Mouse (Mus musculus) heart, embryonic 13.5 days (tissue): Measurements from ENCODE around the gene Ssr4. TPM values are rescaled to one million over a fixed set of nuclear protein-coding genes. Genes with fewer than 3 reads are reported as not detected.

Source experiments
- ATAC-seq: fragments of 200-750 bp; cut with Nextera tagmentation; 2 replicates; pipeline ENCODE4 v1.8.0; 2017; ENCODE audit warnings: moderate TSS enrichment; ENCODE audit not compliant: insufficient number of reproducible peaks, low FRiP score, low TSS enrichment; ENCODE audit errors: extremely low read depth
- H3K27ac ChIP-seq: fragments of 300-500 bp; sonication (generic); replicated peaks from 2 replicates; pipeline ENCODE4 v1.5.1; 2015; ENCODE audit warnings: moderate library complexity, mild to moderate bottlenecking, inconsistent platforms
- H3K27me3 ChIP-seq: fragments of 300-500 bp; sonication (generic); replicated peaks from 2 replicates; pipeline ENCODE4 v1.6.1; 2015; ENCODE audit warnings: mild to moderate bottlenecking, inconsistent platforms
- H3K36me3 ChIP-seq: fragments of 300-500 bp; sonication (generic); 2 replicates; pipeline ENCODE4 v1.6.1; 2015; ENCODE audit warnings: mild to moderate bottlenecking, inconsistent platforms
- H3K4me1 ChIP-seq: fragments of 300-500 bp; sonication (generic); 2 replicates; pipeline ENCODE4 v1.6.1; 2015; ENCODE audit warnings: inconsistent platforms
- H3K4me2 ChIP-seq: fragments of 300-500 bp; sonication (generic); 2 replicates; pipeline ENCODE4 v1.6.1; 2015; ENCODE audit warnings: inconsistent platforms, mild to moderate bottlenecking, moderate library complexity
- H3K4me3 ChIP-seq: fragments of 300-500 bp; sonication (generic); 2 replicates; pipeline ENCODE4 v1.5.1; 2015; ENCODE audit warnings: moderate library complexity, mild to moderate bottlenecking, inconsistent platforms
- H3K9ac ChIP-seq: fragments of 300-500 bp; sonication (generic); 2 replicates; pipeline ENCODE4 v1.6.1; 2015; ENCODE audit warnings: inconsistent platforms, mild to moderate bottlenecking, moderate library complexity
- H3K9me3 ChIP-seq: fragments of 300-500 bp; sonication (generic); 2 replicates; pipeline ENCODE4 v1.6.1; 2016; ENCODE audit warnings: inconsistent platforms
- WGBS: fragments of 180-500 bp; shearing (Covaris S2); methylation state at CpG from one replicate; pipeline ENCODE4 v1.1.7; 2015; ENCODE audit warnings: mixed read lengths; 5-methylcytosine and 5-hydroxymethylcytosine counted together
- polyA plus RNA-seq: library from polyadenylated mRNA; unstranded; fragments of >200 nt; fragmentation: Nextera tagmentation; extraction: Ambion mirVana; gene quantifications from 2 replicates; pipeline ENCODE4 v1.2.1, GENCODE M21; 2015

Gene Ssr4
- polyA plus RNA-seq, 1 experiment from 2014 or later, result 151 TPM

DNA sequence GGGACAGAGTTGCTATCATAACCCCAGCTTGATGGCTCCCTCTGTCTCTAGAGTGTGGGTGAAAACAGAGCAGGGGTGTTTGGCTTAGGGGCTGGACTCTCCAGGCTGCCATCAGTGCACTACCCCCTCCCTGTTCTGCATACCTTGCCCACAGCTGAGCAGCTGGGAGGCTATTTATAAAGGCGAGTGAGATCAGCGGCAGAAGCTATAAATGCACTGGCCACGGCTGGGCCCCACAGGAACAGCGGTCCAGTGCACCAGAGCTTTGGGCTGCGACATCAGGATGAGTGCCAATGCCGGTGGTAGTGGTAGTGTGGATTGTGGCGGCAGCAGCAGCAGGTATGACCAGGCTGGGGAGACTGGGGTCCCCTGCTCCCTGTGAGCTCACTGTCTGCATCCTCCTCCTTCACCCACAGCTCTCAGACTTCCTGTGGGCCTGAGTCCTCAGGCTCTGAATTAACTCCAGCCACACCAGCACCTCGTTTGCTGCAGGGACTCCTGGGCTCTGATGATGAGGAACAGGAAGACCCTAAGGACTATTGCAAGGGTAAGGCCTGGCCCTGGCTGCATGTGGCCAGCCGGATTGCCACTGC, 12.6 kb upstream of the Ssr4 start, which contains the start of gene Srpk3:
Srpk3 (plus strand) TSS at position 238 of the 593 bp plus-strand sequence.
- Histone ChIP-seq H3K4me3 (peak within 1 kb of the TSS; percentile 47), H3K4me2 (peak within 1 kb of the TSS; percentile 65), H3K4me1 (peaks cover 17% of the 10 kb centered on the region; the same call in 1 of the 2 replicates), H3K9me3 (no peaks in the 10 kb centered on the region), H3K36me3 (peaks cover 35% of the 10 kb centered on the region), H3K27me3 (0 out of 2 replicates have a peak, but pooled peaks cover 5% of the 10 kb centered on the region), H3K27ac (peak within 1 kb of the TSS; percentile 95), H3K9ac (peak within 1 kb of the TSS; percentile 80)
- WGBS, result 44% methylated on average over 9 of the region's 9 CpGs
- peak; percentile 51 for ATAC-seq

DNA sequence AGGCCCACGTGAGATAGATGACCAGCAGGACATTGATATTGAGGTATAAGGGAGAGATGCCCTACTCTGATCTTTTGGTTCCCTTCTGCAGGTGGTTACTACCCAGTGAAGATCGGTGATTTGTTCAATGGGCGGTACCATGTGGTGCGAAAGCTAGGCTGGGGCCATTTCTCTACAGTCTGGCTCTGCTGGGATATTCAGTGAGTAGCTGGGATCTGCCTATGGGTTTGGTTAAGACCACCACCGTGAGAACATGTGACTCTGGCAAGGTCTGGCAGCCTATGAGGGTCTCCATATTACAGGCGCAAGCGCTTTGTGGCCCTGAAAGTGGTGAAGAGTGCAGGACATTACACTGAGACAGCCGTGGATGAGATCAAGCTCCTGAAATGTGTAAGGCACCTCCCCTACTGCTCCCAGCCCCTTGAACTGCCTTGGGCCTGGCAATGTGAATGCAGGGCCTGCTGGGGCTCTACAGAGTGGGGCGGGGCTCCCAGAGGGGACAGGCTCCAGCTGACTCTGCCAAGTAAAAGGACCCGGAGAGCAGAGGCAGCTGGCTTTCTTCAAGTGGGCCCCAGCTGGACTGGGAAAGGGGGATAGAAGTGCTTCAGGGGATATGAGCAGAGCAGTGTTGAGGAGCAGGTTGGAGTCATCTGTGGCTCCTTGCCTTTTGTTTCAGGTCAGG, 11.9 kb upstream of the Ssr4 start:
- peaks cover 17% of the 10 kb centered on the region; the same call in 1 of the 2 replicates for H3K4me1 ChIP-seq
- H3K9ac ChIP-seq, result peak overlapping the region; percentile 80
- 51% methylated on average over 10 of the region's 10 CpGs for WGBS
- peak overlapping the region; percentile 95 for H3K27ac ChIP-seq
- peaks cover 42% of the 10 kb centered on the region for H3K36me3 ChIP-seq
- 0 out of 2 replicates have a peak, but pooled peaks cover 5% of the 10 kb centered on the region for H3K27me3 ChIP-seq
- H3K9me3 ChIP-seq, result no peaks in the 10 kb centered on the region
- peak overlapping the region; percentile 47 for H3K4me3 ChIP-seq
- ATAC-seq, result peak; percentile 20; the same call in 1 of the 2 replicates
- H3K4me2 ChIP-seq, result peak overlapping the region; percentile 65

DNA sequence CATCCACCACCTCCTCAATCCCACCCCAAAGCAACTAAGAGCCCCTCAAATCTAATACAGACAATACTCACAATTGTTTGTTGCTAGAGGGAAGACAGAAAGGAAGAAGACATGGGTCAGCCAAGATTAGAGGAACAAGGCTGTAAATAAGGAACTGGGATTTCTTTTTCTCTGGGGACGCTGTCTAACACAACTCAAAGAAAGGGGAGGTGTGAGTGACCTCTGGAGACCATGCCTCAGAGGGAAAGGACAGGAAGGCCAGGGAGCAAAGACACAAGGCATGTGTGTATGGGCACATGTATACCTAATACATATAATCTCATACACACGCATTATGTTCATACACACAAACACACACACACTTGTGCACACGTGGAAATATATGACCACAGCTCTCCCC, 4.6 kb upstream of the Ssr4 start:
- Histone ChIP-seq H3K4me3 (no peak overlapping the region), H3K27me3 (no peaks in the 10 kb centered on the region; the same call in 1 of the 2 replicates), H3K9me3 (no peaks in the 10 kb centered on the region), H3K4me2 (no peak overlapping the region), H3K36me3 (peaks cover 57% of the 10 kb centered on the region), H3K9ac (no peak overlapping the region), H3K4me1 (peaks cover 13% of the 10 kb centered on the region), H3K27ac (no peak overlapping the region)
- ATAC-seq, result no peak
- 90% methylated on average over 3 of the region's 3 CpGs for WGBS

- peak overlapping the region; percentile 78 for H3K4me2 ChIP-seq
- H3K27me3 ChIP-seq, result no peaks in the 10 kb centered on the region; the same call in 1 of the 2 replicates
- peak overlapping the region; percentile 71 for H3K4me3 ChIP-seq
- H3K9ac ChIP-seq, result peak overlapping the region; percentile 85
- peaks cover 42% of the 10 kb centered on the region for H3K36me3 ChIP-seq
- ATAC-seq, result no peak
- H3K27ac ChIP-seq, result peak overlapping the region; percentile 91
- H3K9me3 ChIP-seq, result no peaks in the 10 kb centered on the region
- H3K4me1 ChIP-seq, result peaks cover 22% of the 10 kb centered on the region
Measured at GRCm38 (mm10) chrX:73785666-73786065, 1.2 kb upstream of the Ssr4 start.

- 5% methylated on average over 22 of the region's 22 CpGs for WGBS
Measured at GRCm38 (mm10) chrX:73787225-73787558, 364 bp downstream of the Ssr4 start.

GRCm38 (mm10) chrX:73788501-73788900, 1.7 kb downstream of the Ssr4 start:
- WGBS, result 90% methylated on average over 1 of the region's 1 CpGs
- Histone ChIP-seq H3K27ac (no peak overlapping the region), H3K4me3 (peak overlapping the region; percentile 71), H3K4me1 (peaks cover 22% of the 10 kb centered on the region), H3K27me3 (no peaks in the 10 kb centered on the region; the same call in 1 of the 2 replicates), H3K4me2 (peak overlapping the region; percentile 78), H3K9me3 (no peaks in the 10 kb centered on the region), H3K36me3 (peaks cover 28% of the 10 kb centered on the region), H3K9ac (peak overlapping the region; percentile 88)
- ATAC-seq, result no peak

More at GRCm38 (mm10) chrX:73787225-73787558, 364 bp downstream of the Ssr4 start:
- Histone ChIP-seq H3K4me3 (peak overlapping the region; percentile 71), H3K4me2 (peak overlapping the region; percentile 78), H3K27ac (peak overlapping the region; percentile 91), H3K9ac (peak overlapping the region; percentile 88), H3K27me3 (no peaks in the 10 kb centered on the region; the same call in 1 of the 2 replicates), H3K36me3 (peaks cover 35% of the 10 kb centered on the region), H3K9me3 (no peaks in the 10 kb centered on the region), H3K4me1 (peaks cover 22% of the 10 kb centered on the region)
- no peak for ATAC-seq

DNA sequence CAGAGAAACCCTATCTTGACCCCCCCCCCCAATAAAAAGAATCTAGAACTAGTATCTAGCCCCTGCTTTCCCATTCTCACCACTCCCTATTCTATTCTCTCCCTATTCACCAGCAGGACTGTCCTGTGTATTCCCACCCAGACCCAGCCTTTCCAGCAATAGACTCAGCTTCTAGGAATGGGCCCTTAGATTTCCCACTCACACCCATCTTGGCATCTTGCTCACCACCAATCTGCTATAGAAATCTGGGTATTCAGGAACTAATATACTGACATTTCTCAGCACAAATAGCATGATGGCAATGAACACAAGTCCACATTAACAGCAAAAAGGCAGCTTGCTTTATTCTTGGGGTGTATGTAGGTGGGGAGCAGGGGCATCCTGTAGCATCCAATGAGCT, 6.2 kb downstream of the Ssr4 start:
- H3K9me3 ChIP-seq, result no peaks in the 10 kb centered on the region
- H3K9ac ChIP-seq, result no peak overlapping the region
- H3K4me2 ChIP-seq, result no peak overlapping the region
- no peak overlapping the region for H3K4me3 ChIP-seq
- no peak for ATAC-seq
- H3K27ac ChIP-seq, result no peak overlapping the region
- no peaks in the 10 kb centered on the region for H3K27me3 ChIP-seq
- H3K4me1 ChIP-seq, result peaks cover 7% of the 10 kb centered on the region
- peaks cover 28% of the 10 kb centered on the region for H3K36me3 ChIP-seq

DNA sequence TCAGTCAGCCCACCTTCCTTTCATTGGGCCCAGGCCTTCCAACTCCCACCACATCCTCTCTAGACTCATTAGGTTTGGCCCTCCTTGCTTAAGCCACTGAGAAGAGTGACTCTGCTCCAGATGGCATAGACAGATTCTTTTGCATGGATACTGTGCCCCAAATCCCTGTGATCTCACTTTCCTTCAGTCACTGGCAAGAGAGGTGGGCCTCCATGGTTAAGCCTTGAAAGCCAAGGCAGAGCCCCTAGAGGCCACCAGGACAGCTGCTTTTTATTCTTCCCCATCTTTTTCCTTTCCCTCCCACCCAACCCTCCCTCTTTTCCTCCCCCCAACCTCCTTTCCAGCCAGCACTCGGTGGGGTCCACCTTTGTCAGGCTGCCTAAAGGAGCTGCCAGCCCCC, 6.7 kb downstream of the Ssr4 start:
- Histone ChIP-seq H3K4me3 (no peak overlapping the region), H3K27ac (no peak overlapping the region), H3K4me2 (no peak overlapping the region), H3K9ac (no peak overlapping the region), H3K9me3 (no peaks in the 10 kb centered on the region), H3K4me1 (peaks cover 2% of the 10 kb centered on the region), H3K27me3 (no peaks in the 10 kb centered on the region), H3K36me3 (peaks cover 28% of the 10 kb centered on the region)
- WGBS, result 67% methylated on average over 1 of the region's 1 CpGs
- ATAC-seq, result no peak

- Histone ChIP-seq H3K4me1 (no peaks in the 10 kb centered on the region), H3K36me3 (no peaks in the 10 kb centered on the region), H3K4me2 (no peak overlapping the region), H3K27ac (no peak overlapping the region), H3K27me3 (peaks cover 10% of the 10 kb centered on the region; the same call in 1 of the 2 replicates), H3K9ac (no peak overlapping the region), H3K9me3 (no peaks in the 10 kb centered on the region), H3K4me3 (no peak overlapping the region)
- 78% methylated on average over 2 of the region's 2 CpGs for WGBS
- ATAC-seq, result no peak
Measured at GRCm38 (mm10) chrX:73797511-73797910, 10.7 kb downstream of the Ssr4 start.

GRCm38 (mm10) chrX:73798502-73798901, 11.7 kb downstream of the Ssr4 start:
- Histone ChIP-seq H3K36me3 (no peaks in the 10 kb centered on the region), H3K9me3 (no peaks in the 10 kb centered on the region), H3K9ac (no peak overlapping the region), H3K4me1 (no peaks in the 10 kb centered on the region), H3K27me3 (peaks cover 10% of the 10 kb centered on the region; the same call in 1 of the 2 replicates), H3K4me2 (no peak overlapping the region), H3K27ac (no peak overlapping the region), H3K4me3 (no peak overlapping the region)
- no peak; the same call in 1 of the 2 replicates for ATAC-seq
- 27% methylated on average over 6 of the region's 9 CpGs for WGBS

- Histone ChIP-seq H3K9me3 (no peaks in the 10 kb centered on the region), H3K4me3 (no peak overlapping the region), H3K27ac (no peak overlapping the region), H3K9ac (no peak overlapping the region), H3K4me1 (no peaks in the 10 kb centered on the region), H3K4me2 (no peak overlapping the region), H3K27me3 (no peaks in the 10 kb centered on the region; the same call in 1 of the 2 replicates), H3K36me3 (no peaks in the 10 kb centered on the region)
- ATAC-seq, result no peak
- 72% methylated on average over 1 of the region's 1 CpGs for WGBS
Measured at GRCm38 (mm10) chrX:73805814-73806213, 19.0 kb downstream of the Ssr4 start.
